Mouse (Mus musculus): ENCODE measurements around the gene P4ha3.

Gene P4ha3

DNA sequence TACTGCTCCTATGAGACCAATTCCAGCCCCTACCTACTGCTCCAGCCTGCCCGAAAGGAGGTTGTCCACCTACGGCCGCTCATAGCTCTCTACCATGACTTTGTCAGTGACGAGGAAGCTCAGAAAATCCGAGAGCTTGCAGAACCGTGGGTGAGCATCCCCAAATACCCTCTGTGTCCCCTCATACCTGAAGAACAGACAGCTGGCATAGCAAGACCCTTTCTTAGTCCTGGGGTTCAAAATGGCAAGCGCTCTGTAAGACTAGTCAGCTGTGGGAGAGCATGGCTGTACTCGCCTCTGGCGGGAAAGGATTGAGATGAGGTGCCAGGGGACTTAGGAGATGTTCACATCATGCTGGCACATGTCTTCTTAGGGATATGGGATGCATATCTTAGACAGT, 20.6 kb downstream of the P4ha3 start:
- no peak for DNase-seq (ENCODE audit: low spot score in 2 of 2)

- no peak for DNase-seq (ENCODE audit: low spot score in 2 of 2)
Observed at GRCm38 (mm10) chr7:100307872-100308653, 22.7 kb downstream of the P4ha3 start.

DNA sequence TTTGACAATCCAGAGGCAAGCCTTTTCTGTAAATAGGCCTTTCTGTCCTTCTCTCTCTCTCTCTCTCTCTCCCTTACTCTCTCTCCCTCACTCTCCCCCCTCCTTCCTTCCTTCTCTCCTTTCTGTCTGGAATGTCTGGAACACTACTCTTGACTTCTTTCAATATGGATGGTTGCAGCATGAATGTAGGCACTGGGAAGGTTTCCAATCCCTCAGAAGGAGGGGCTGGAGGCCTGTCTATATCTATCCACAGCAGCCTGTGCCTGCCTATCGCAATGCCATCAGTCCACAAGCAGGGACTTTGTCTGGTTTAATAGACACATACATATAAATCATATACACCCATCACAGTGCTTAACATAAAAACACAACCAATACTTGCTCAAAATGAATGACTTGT, 23.9 kb downstream of the P4ha3 start:
- DNase-seq (ENCODE audit: low spot score in 2 of 2) = no peak

- DNase-seq (ENCODE audit: low spot score in 2 of 2) = no peak
Observed at GRCm38 (mm10) chr7:100309679-100310078, 24.4 kb downstream of the P4ha3 start.

DNA sequence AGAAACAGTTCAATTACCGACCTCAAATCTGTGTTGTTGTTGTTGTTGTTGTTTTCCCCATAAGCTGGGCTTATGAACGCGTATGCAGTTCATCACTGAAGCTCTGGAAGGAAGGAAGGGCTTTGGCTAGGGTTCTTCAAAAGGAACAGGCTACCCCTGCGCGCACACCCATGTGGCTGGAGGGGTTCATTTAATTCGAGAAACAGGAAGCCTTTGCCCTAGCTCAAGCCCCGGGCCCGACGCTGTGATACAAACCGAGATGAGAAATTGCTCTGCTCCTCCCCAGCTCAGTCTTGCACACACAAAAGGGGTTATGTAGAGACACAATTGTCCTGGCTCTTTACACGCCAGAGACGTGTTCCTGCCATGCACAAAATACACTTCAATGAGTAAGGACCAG, 25.0 kb downstream of the P4ha3 start:
- DNase-seq (ENCODE audit: low spot score in 2 of 2) = no peak

GRCm38 (mm10) chr7:100312716-100313115, 27.4 kb downstream of the P4ha3 start:
- no peak for DNase-seq (ENCODE audit: low spot score in 2 of 2)

DNA sequence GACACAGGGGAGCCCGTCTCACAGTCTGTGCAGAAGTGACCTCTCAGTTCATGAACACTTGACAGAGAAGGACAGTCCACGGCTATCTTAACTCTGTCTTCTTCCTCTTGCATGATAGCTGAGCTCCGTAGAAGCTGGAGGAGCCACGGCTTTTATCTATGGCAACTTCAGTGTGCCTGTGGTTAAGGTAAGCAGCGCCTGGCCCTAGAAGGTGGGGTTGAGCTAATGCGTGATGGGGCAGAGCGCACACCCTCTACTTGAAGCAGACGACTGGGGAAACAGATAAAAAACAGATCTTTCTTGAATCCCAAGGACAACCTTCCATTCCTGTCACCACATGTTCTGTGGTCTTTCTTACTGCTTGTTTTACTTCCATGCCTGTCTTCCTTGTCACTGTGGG, 31.6 kb downstream of the P4ha3 start:
- no peak for DNase-seq (ENCODE audit: low spot score in 2 of 2)

- DNase-seq (ENCODE audit: low spot score in 2 of 2) = no peak
Observed at GRCm38 (mm10) chr7:100317534-100317933, 32.2 kb downstream of the P4ha3 start.

- no peak for DNase-seq (ENCODE audit: low spot score in 2 of 2)
Observed at GRCm38 (mm10) chr7:100323721-100324120, 38.4 kb downstream of the P4ha3 start.

GRCm38 (mm10) chr7:100325482-100325881, 40.2 kb downstream of the P4ha3 start:
- DNase-seq (ENCODE audit: low spot score in 2 of 2) = peak; percentile 34 to 36

GRCm38 (mm10) chr7:100327514-100327913, 42.2 kb downstream of the P4ha3 start:
- no peak for DNase-seq (ENCODE audit: low spot score in 2 of 2)

GRCm38 (mm10) chr7:100328636-100329035, 43.3 kb downstream of the P4ha3 start:
- no peak for DNase-seq (ENCODE audit: low spot score in 2 of 2)

- no peak for DNase-seq (ENCODE audit: low spot score in 2 of 2)
Observed at GRCm38 (mm10) chr7:100331269-100331668, 45.9 kb downstream of the P4ha3 start.

- no peak for DNase-seq (ENCODE audit: low spot score in 2 of 2)
Observed at GRCm38 (mm10) chr7:100335921-100336320, 50.6 kb downstream of the P4ha3 start.

GRCm38 (mm10) chr7:100354984-100355383, 69.7 kb downstream of the P4ha3 start:
- DNase-seq (ENCODE audit: low spot score in 2 of 2) = no peak

DNA sequence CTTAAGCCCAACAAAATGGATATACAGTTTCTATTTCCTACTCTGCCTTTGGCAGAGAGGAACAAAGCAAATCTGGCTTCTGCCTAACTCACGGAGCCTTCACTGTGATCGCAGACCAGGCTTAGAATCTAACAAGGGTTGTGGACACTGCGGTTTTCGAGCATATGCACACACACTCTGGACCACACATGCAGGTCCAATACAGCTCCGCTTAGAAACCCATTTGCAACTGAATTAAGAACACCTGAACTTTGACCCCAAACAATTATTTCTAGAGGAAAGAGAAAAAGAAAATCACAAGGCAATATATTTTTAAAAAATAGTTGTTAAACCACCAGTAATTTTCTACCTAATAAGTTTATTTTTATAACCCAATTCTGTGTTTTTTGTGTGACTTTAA, 71.0 kb downstream of the P4ha3 start:
- no peak for DNase-seq (ENCODE audit: low spot score in 2 of 2)

DNA sequence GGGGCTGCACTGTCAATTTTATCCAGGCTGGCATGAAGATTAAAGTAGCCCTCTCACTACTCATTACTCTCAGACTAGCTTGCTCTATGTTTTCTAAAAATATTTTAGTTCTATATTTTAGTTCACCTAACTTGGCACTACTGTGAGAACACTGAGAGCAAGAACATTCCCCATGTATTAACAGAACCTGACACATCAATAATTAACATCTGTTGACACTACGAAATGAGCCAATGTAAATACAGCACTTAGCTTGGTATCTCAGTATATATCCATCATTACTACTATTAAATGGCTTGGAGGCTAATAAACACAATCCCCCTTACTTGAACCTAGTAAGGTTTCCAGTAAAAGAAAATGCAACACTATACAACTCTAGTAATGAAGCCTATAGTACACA, 71.4 kb downstream of the P4ha3 start:
- no peak for DNase-seq (ENCODE audit: low spot score in 2 of 2)

- no peak for DNase-seq (ENCODE audit: low spot score in 2 of 2)
Observed at GRCm38 (mm10) chr7:100357856-100358255, 72.5 kb downstream of the P4ha3 start.

DNA sequence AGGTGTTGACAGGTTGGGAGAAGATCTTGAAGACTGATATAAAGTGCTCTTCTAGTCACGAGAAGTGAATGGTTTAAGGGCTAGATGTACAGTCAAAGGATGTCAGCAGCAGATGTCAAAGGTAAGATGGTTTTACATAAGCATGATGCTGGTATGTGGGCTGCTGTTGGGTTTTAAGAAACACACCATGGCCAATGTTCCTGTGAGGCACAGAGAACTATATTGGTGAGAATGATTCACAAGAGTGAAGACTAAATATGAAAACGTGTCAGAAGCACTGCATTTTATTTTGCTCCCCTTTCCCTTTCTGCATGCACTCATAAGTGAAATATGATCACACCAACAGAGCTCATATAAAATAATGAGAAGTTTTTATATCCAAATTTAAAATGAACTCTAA, 77.8 kb downstream of the P4ha3 start:
- DNase-seq (ENCODE audit: low spot score in 2 of 2) = no peak

- DNase-seq (ENCODE audit: low spot score in 2 of 2) = no peak
Observed at GRCm38 (mm10) chr7:100364888-100365287, 79.6 kb downstream of the P4ha3 start.

All from urinary bladder, postnatal 36 days (tissue).